Mouse (Mus musculus): ENCODE measurements around the gene Neurl1a.

The Neurl1a gene

GRCm38 (mm10) chr19:47245512-47245911 lies 66.9 kb downstream of the Neurl1a start:
- CTCF ChIA-PET, result interaction anchor here in 2 of 4 experiments (0.5 to 1.4 kb wide), 3 partner anchors 11 to 637 kb away, joined by 3 to 4 read pairs (median 3); no protein-coding TSS in a partner anchor
- POLR2A ChIA-PET, result interaction anchor here in 2 of 4 experiments (0.9 to 3.3 kb wide), 6 partner anchors 8 to 110 kb away, joined by 3 to 15 read pairs (median 3); no protein-coding TSS in a partner anchor

- POLR2A ChIA-PET, result interaction anchor here in 2 of 4 experiments (1.7 to 2.6 kb wide), 3 partner anchors 7 to 70 kb away, joined by 5 to 8 read pairs (median 5); no protein-coding TSS in a partner anchor
- CTCF ChIA-PET, result interaction anchor here in 2 of 4 experiments (0.8 to 2.1 kb wide), 5 partner anchors 12 to 90 kb away, joined by 3 to 5 read pairs (median 4); partner anchors contain the start of gene Neurl1a (in 1 of the 2)
Observed at GRCm38 (mm10) chr19:47247791-47248190, 69.2 kb downstream of the Neurl1a start.

GRCm38 (mm10) chr19:47248296-47248695 lies 69.7 kb downstream of the Neurl1a start:
- POLR2A ChIA-PET, result interaction anchor here in 3 of 4 experiments (0.5 to 6.3 kb wide), 14 partner anchors 8 to 488 kb away, joined by 3 to 29 read pairs (median 4); no protein-coding TSS in a partner anchor
- CTCF ChIA-PET, result interaction anchor here (0.5 to 2.1 kb wide), 12 partner anchors 11 to 1419 kb away, joined by 3 to 10 read pairs (median 3); partner anchors contain the start of gene Neurl1a (in 1 of the 4)

- ChIA-PET CTCF (interaction anchor here (0.5 to 2.1 kb wide), 13 partner anchors 10 to 1418 kb away, joined by 3 to 10 read pairs (median 4); no protein-coding TSS in a partner anchor), POLR2A (interaction anchor here in 3 of 4 experiments (0.6 to 6.3 kb wide), 15 partner anchors 8 to 247 kb away, joined by 3 to 29 read pairs (median 3); partner anchors contain the start of gene Taf5 (in 1 of the 3))
Observed at GRCm38 (mm10) chr19:47248906-47249568, 70.4 kb downstream of the Neurl1a start.

GRCm38 (mm10) chr19:47250931-47251330 lies 72.3 kb downstream of the Neurl1a start:
- CTCF ChIA-PET, result interaction anchor here in 1 of 4 experiments (1.6 kb wide), 1 partner anchor 87 kb away, joined by 4 read pairs; no protein-coding TSS in a partner anchor

GRCm38 (mm10) chr19:47253053-47253628 lies 74.5 kb downstream of the Neurl1a start:
- ChIA-PET CTCF (interaction anchor here (0.6 to 2.0 kb wide), 7 partner anchors 17 to 502 kb away, joined by 3 to 7 read pairs (median 4); no protein-coding TSS in a partner anchor), POLR2A (interaction anchor here in 3 of 4 experiments (0.6 to 6.3 kb wide), 11 partner anchors 8 to 478 kb away, joined by 3 to 29 read pairs (median 4); partner anchors contain the start of genes Neurl1a (in 1 of the 3), Pdcd11 (in 1 of the 3), Sfr1 (in 1 of the 3) and Usmg5 (in 1 of the 3))

More at GRCm38 (mm10) chr19:47250931-47251330, 72.3 kb downstream of the Neurl1a start:
- POLR2A ChIA-PET, result interaction anchor here in 3 of 4 experiments (0.6 to 6.3 kb wide), 6 partner anchors 10 to 75 kb away, joined by 3 to 29 read pairs (median 3); no protein-coding TSS in a partner anchor

- CTCF ChIA-PET, result interaction anchor here in 3 of 4 experiments (0.5 to 1.4 kb wide), 8 partner anchors 15 to 1678 kb away, joined by 3 to 5 read pairs (median 4); no protein-coding TSS in a partner anchor
- POLR2A ChIA-PET, result interaction anchor here in 3 of 4 experiments (0.7 to 3.3 kb wide), 8 partner anchors 10 to 375 kb away, joined by 3 to 15 read pairs (median 5); partner anchors contain the start of gene Neurl1a (in 1 of the 3)
Observed at GRCm38 (mm10) chr19:47255036-47255435, 76.4 kb downstream of the Neurl1a start.

- CTCF ChIA-PET, result interaction anchor here (0.6 to 2.3 kb wide), 6 partner anchors 14 to 575 kb away, joined by 3 to 6 read pairs (median 4); partner anchors contain the start of gene Neurl1a (in 1 of the 4)
Observed at GRCm38 (mm10) chr19:47255919-47256318, 77.3 kb downstream of the Neurl1a start.

GRCm38 (mm10) chr19:47259581-47259980 lies 81.0 kb downstream of the Neurl1a start:
- ChIA-PET POLR2A (interaction anchor here in 3 of 4 experiments (0.6 to 1.3 kb wide), 8 partner anchors 9 to 490 kb away, joined by 3 to 6 read pairs (median 3); partner anchors contain the start of gene Stn1 (in 1 of the 3)), CTCF (interaction anchor here (0.5 to 3.5 kb wide), 24 partner anchors 8 to 449 kb away, joined by 3 to 14 read pairs (median 4); partner anchors contain the start of gene Neurl1a (in 2 of the 4))

More at GRCm38 (mm10) chr19:47255919-47256318, 77.3 kb downstream of the Neurl1a start:
- POLR2A ChIA-PET, result interaction anchor here in 2 of 4 experiments (1.2 to 3.3 kb wide), 4 partner anchors 11 to 88 kb away, joined by 3 to 15 read pairs (median 5); no protein-coding TSS in a partner anchor

- ChIA-PET CTCF (interaction anchor here in 1 of 4 experiments (3.5 kb wide), 1 partner anchor 77 kb away, joined by 14 read pairs; no protein-coding TSS in a partner anchor), POLR2A (interaction anchor here in 2 of 4 experiments (0.6 to 1.2 kb wide), 3 partner anchors 63 to 226 kb away, joined by 3 to 9 read pairs (median 3); partner anchors contain the start of gene Neurl1a (in 1 of the 2))
Observed at GRCm38 (mm10) chr19:47261196-47261595, 82.6 kb downstream of the Neurl1a start.

- ChIA-PET POLR2A (interaction anchor here in 1 of 4 experiments (1.0 kb wide), 1 partner anchor 202 kb away, joined by 3 read pairs; no protein-coding TSS in a partner anchor), CTCF (interaction anchor here (0.5 to 4.1 kb wide), 9 partner anchors 9 to 322 kb away, joined by 3 to 23 read pairs (median 3); no protein-coding TSS in a partner anchor)
Observed at GRCm38 (mm10) chr19:47263621-47264020, 85.0 kb downstream of the Neurl1a start.

- ChIA-PET CTCF (interaction anchor here (0.6 to 4.1 kb wide), 10 partner anchors 8 to 412 kb away, joined by 3 to 23 read pairs (median 4); no protein-coding TSS in a partner anchor), POLR2A (interaction anchor here in 2 of 4 experiments (1.0 to 1.4 kb wide), 2 partner anchors 20 to 201 kb away, joined by 3 to 4 read pairs; no protein-coding TSS in a partner anchor)
Observed at GRCm38 (mm10) chr19:47264322-47265092, 85.9 kb downstream of the Neurl1a start.

GRCm38 (mm10) chr19:47266070-47266801 lies 87.6 kb downstream of the Neurl1a start:
- POLR2A ChIA-PET, result interaction anchor here in 2 of 4 experiments (0.6 to 1.0 kb wide), 2 partner anchors 22 to 60 kb away, joined by 3 to 5 read pairs; no protein-coding TSS in a partner anchor
- CTCF ChIA-PET, result interaction anchor here in 2 of 4 experiments (0.6 to 1.5 kb wide), 3 partner anchors 59 to 521 kb away, joined by 3 to 12 read pairs (median 4); no protein-coding TSS in a partner anchor

- CTCF ChIA-PET, result interaction anchor here in 3 of 4 experiments (1.0 to 5.1 kb wide), 8 partner anchors 13 to 198 kb away, joined by 3 to 43 read pairs (median 4); no protein-coding TSS in a partner anchor
- POLR2A ChIA-PET, result interaction anchor here in 3 of 4 experiments (0.6 to 2.1 kb wide), 7 partner anchors 14 to 71 kb away, joined by 3 to 6 read pairs (median 3); no protein-coding TSS in a partner anchor
Observed at GRCm38 (mm10) chr19:47267066-47267465, 88.4 kb downstream of the Neurl1a start.

GRCm38 (mm10) chr19:47269729-47270128 lies 91.1 kb downstream of the Neurl1a start:
- ChIA-PET POLR2A (interaction anchor here in 2 of 4 experiments (1.0 to 1.8 kb wide), 9 partner anchors 10 to 91 kb away, joined by 3 to 7 read pairs (median 5); partner anchors contain the start of gene Neurl1a (in 1 of the 2)), CTCF (interaction anchor here (0.5 to 5.1 kb wide), 19 partner anchors 10 to 105 kb away, joined by 3 to 43 read pairs (median 4); no protein-coding TSS in a partner anchor)
